Mouse (Mus musculus) lung, postnatal 25 days (tissue): ENCODE measurements around the gene Olfr45.
"Not testable (repeated sequence)": the region's sequence is repeated elsewhere in the genome, so short reads cannot be mapped to it uniquely, and the experiment has no call there.

Source experiments
- DNase-seq: peaks from one replicate; pipeline ENCODE4 v3.0.0; 2022; ENCODE audit warnings: low spot score

Gene Olfr45

DNA sequence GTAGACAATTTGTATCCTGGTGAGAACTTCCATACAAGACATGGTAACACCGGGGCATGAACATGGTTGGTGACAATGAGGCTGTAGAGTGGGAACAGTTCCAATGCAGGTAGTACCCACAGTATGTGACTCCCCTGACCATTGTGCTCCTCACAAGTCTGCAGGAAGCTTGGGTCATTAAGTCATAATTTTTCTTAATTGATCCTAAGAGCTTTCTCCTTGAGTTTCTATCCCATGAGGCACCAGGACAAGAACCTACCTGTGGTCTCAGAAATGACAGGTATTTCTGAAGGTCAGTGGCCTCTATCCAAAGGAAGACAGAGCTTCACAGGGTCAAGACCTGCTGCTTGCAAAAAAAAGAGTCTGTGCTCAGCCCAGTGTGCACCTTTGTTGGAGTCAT, at the start of gene Olfr45:
Gene Olfr45, plus strand, starts transcription at position 301 of the 400 bp plus-strand sequence.
- DNase-seq, result no peak

- DNase-seq, result no peak
Measured at GRCm38 (mm10) chr7:140646152-140646551, 35.6 kb upstream of the Olfr45 start, which contains the start of gene Olfr53. Gene Olfr53, plus strand, starts transcription at chr7:140646452.

DNA sequence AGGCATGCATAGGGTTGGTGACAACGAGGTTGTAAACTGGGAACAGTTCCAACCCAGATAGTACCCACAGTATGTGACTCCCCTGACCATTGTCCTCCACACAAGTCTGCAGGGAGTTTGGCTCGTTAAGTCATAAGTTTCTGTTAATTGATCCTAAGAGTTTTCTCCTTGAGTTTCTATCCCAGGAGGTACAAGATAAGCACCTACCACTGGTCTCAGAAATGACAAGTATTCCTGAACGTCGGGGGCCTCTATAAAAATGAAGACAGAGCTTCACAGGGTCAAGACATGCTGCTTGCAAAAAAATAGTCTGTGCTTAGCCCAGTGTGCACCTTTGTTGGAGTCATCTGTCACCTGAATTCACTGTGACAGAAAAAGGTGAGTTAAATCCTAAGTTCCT, 22.1 kb upstream of the Olfr45 start, which contains the start of gene Olfr539:
Gene Olfr539, plus strand, starts transcription at position 301 of the 400 bp plus-strand sequence.
- no peak for DNase-seq

GRCm38 (mm10) chr7:140670693-140671092, 11.1 kb upstream of the Olfr45 start:
- DNase-seq, result not testable (repeated sequence)

GRCm38 (mm10) chr7:140675863-140676262, 5.9 kb upstream of the Olfr45 start:
- DNase-seq, result no peak

DNA sequence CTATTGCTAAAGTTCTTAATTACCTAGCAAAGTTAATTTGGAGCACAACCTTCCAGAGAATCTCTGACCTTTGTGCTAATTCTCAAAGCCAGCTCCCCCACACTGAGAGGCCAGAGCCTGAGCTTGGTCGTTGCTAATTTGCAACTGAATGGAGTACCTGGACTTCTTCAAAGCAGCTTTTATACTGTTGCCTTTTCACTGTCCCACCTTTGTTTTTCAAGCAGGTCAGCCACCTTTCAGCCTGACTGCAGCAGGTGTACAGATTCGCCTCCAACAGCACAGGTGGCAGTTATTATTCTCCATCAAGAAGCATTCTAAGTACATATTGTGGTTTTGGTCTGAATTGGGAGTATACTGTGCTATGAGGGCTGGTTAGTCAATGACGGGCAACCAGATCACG, 2.2 kb upstream of the Olfr45 start:
- not testable (repeated sequence) for DNase-seq

GRCm38 (mm10) chr7:140696967-140697366, 15.2 kb downstream of the Olfr45 start, which contains the start of gene Olfr541:
Gene Olfr541, plus strand, starts transcription at chr7:140697267.
- no peak for DNase-seq

DNA sequence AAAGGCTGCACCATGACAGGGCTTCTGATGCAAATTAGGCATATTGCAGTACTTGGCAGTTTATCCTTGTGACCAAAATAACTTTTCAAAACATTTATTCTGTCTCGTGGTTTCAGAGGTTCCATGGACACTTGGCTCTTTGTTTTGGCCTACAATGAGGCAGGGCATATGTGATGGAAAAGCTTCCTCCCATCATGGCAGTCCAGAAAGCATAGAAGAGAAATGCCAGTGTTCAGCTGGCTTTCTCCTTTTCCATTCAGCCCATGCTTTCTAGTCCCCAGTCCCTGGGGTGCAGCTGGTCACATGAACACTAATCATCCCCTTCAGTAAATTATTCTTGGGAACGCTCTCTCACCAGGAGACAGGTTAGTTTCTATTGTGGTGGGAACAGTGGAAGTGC, 24.6 kb downstream of the Olfr45 start:
- DNase-seq, result no peak

- no peak for DNase-seq
Measured at GRCm38 (mm10) chr7:140707536-140708284, 26.0 kb downstream of the Olfr45 start.

DNA sequence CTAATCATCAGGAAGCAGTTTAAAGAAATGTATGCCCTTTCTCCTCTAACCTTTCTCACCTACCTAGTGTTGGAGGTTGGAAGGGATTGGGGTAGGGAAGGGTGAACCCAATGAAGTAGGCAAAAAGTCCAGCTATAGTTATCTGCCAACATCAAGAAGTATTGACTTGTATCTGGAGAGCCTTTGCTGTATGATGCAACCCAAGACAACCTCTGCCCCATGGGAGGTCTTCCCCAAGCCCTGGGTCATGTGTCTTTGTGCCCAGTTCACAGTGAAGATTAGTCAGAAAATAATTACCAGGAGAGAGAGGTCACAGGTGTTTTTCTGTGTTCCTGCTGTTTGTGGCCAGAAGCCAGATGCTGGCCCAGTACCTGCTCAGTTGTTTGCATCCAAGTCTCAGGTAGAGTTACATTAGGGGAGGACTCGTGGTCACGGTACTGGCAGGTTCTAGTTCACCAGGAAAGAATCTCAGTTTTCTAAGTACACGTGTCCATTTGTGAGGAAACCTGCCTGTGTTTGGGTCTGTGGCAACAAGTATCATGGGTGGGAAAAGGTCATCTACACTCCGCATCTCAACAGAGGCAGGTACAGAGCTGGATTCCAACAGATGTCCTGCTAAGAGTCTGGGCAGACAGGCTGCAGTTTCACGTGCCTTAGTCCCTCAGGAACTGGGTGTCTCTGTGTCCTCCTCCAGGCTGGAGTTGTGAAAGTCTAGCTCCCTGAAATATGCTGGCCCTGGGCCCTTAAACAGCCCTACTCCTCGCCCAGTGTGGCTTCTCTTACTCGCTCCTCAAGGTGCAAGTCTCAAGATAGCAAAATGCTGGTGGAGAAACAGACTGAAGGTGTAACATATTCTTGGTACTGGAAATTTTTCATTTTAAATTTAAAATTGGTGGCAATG, 35.7 kb downstream of the Olfr45 start:
- DNase-seq, result no peak

GRCm38 (mm10) chr7:140721095-140721494, 39.3 kb downstream of the Olfr45 start:
- no peak for DNase-seq

- no peak for DNase-seq
Measured at GRCm38 (mm10) chr7:140725558-140725957, 43.8 kb downstream of the Olfr45 start.

DNA sequence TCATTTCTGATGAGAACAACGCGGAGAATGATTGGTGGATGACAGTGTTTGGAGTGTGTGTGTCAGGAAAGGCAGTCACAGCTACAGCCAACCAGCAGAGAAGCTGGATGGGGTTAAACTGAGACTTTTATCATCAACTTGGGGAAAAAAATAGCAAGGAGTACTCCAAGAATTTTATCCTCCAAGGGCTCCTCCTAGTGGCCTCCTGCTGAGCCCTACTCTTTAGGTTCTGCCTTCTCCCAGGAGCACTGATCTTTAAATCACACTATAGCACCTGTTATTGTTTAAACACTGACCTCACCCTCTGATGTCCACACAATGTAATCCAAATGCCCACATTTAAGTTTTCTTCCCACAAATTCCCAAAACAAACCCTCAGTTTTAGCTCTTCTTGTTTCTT, 51.4 kb downstream of the Olfr45 start:
- no peak for DNase-seq
